Mouse (Mus musculus): ENCODE results near the gene Atp2c2. TPM values are rescaled to one million over a fixed set of nuclear protein-coding genes. Genes with fewer than 3 reads are reported as not detected.

Gene Atp2c2
- polyA plus RNA-seq (2016; fragmentation: Nextera tagmentation; extraction: Ambion mirVana), result 3.8 and 4.1 TPM in 2 replicates

GRCm38 (mm10) chr8:119699549-119700134 lies at the start of gene Atp2c2:
TSS of gene Atp2c2 (plus strand) at chr8:119700009.
- Histone ChIP-seq H3K4me1 (peaks cover 46% of the 10 kb centered on the region), H3K27ac (replicated peaks) (peak within 1 kb of the TSS; percentile 51), H3K4me3 (peak within 1 kb of the TSS; percentile 47), H3K9me3 (no peaks in the 10 kb centered on the region), H3K36me3 (replicated peaks) (no peaks in the 10 kb centered on the region), H3K27me3 (replicated peaks; ENCODE audit: low read depth, poor library complexity, severe bottlenecking) (peaks cover 61% of the 10 kb centered on the region)
- DNase-seq (ENCODE audit: low spot score), result peak; percentile 65
- 4% methylated on average over 26 of the region's 26 CpGs for WGBS

GRCm38 (mm10) chr8:119651324-119651723 lies 48.5 kb upstream of the Atp2c2 start:
- Histone ChIP-seq H3K27me3 (replicated peaks; ENCODE audit: low read depth, poor library complexity, severe bottlenecking) (no peaks in the 10 kb centered on the region), H3K9me3 (0 out of 2 replicates have a peak, but pooled peaks cover 3% of the 10 kb centered on the region), H3K27ac (replicated peaks) (no peak overlapping the region), H3K4me3 (no peak overlapping the region), H3K36me3 (replicated peaks) (no peaks in the 10 kb centered on the region), H3K4me1 (peaks cover 20% of the 10 kb centered on the region)
- no peak for DNase-seq (ENCODE audit: low spot score)
- 43% methylated on average over 2 of the region's 2 CpGs for WGBS

GRCm38 (mm10) chr8:119656709-119657464 lies 42.9 kb upstream of the Atp2c2 start:
- peak; percentile 30 for DNase-seq (ENCODE audit: low spot score)
- peaks cover 5% of the 10 kb centered on the region; the same call in 1 of the 2 replicates for H3K9me3 ChIP-seq
- WGBS, result 58% methylated on average over 5 of the region's 5 CpGs
- no peak overlapping the region for H3K4me3 ChIP-seq
- peaks cover 36% of the 10 kb centered on the region for H3K4me1 ChIP-seq
- no peaks in the 10 kb centered on the region for H3K27me3 ChIP-seq (replicated peaks; ENCODE audit: low read depth, poor library complexity, severe bottlenecking)
- no peak overlapping the region for H3K27ac ChIP-seq (replicated peaks)
- H3K36me3 ChIP-seq (replicated peaks), result no peaks in the 10 kb centered on the region

GRCm38 (mm10) chr8:119661081-119661480 lies 38.7 kb upstream of the Atp2c2 start:
- peak; percentile 79 for DNase-seq (ENCODE audit: low spot score)
- Histone ChIP-seq H3K27me3 (replicated peaks; ENCODE audit: low read depth, poor library complexity, severe bottlenecking) (peaks cover 9% of the 10 kb centered on the region), H3K4me1 (peaks cover 63% of the 10 kb centered on the region), H3K4me3 (peak overlapping the region; percentile 32), H3K36me3 (replicated peaks) (no peaks in the 10 kb centered on the region), H3K27ac (replicated peaks) (peak overlapping the region; percentile 82), H3K9me3 (peaks cover 5% of the 10 kb centered on the region; the same call in 1 of the 2 replicates)
- 6% methylated on average over 9 of the region's 9 CpGs for WGBS

GRCm38 (mm10) chr8:119661892-119662291 lies 37.9 kb upstream of the Atp2c2 start:
- peaks cover 5% of the 10 kb centered on the region; the same call in 1 of the 2 replicates for H3K9me3 ChIP-seq
- H3K27me3 ChIP-seq (replicated peaks; ENCODE audit: low read depth, poor library complexity, severe bottlenecking), result peaks cover 18% of the 10 kb centered on the region
- H3K27ac ChIP-seq (replicated peaks), result no peak overlapping the region
- peaks cover 69% of the 10 kb centered on the region for H3K4me1 ChIP-seq
- DNase-seq (ENCODE audit: low spot score), result no peak
- WGBS, result 77% methylated on average over 6 of the region's 6 CpGs
- no peaks in the 10 kb centered on the region for H3K36me3 ChIP-seq (replicated peaks)
- H3K4me3 ChIP-seq, result no peak overlapping the region

- DNase-seq (ENCODE audit: low spot score), result no peak
- H3K4me3 ChIP-seq, result no peak overlapping the region
- peaks cover 79% of the 10 kb centered on the region for H3K4me1 ChIP-seq
- H3K27me3 ChIP-seq (replicated peaks; ENCODE audit: low read depth, poor library complexity, severe bottlenecking), result peaks cover 29% of the 10 kb centered on the region
- no peaks in the 10 kb centered on the region for H3K9me3 ChIP-seq
- no peak overlapping the region for H3K27ac ChIP-seq (replicated peaks)
- no peaks in the 10 kb centered on the region for H3K36me3 ChIP-seq (replicated peaks)
- WGBS, result 41% methylated on average over 11 of the region's 11 CpGs
Observed at GRCm38 (mm10) chr8:119663440-119663839, 36.4 kb upstream of the Atp2c2 start.

GRCm38 (mm10) chr8:119665270-119665669 lies 34.5 kb upstream of the Atp2c2 start:
- WGBS, result 76% methylated on average over 6 of the region's 6 CpGs
- Histone ChIP-seq H3K4me3 (no peak overlapping the region), H3K9me3 (no peaks in the 10 kb centered on the region), H3K27ac (replicated peaks) (no peak overlapping the region; the same call in 1 of the 2 replicates), H3K4me1 (peaks cover 78% of the 10 kb centered on the region), H3K27me3 (replicated peaks; ENCODE audit: low read depth, poor library complexity, severe bottlenecking) (peaks cover 29% of the 10 kb centered on the region), H3K36me3 (replicated peaks) (no peaks in the 10 kb centered on the region)
- no peak for DNase-seq (ENCODE audit: low spot score)

GRCm38 (mm10) chr8:119666219-119666951 lies 33.4 kb upstream of the Atp2c2 start, which contains the start of gene Wfdc1:
TSS of gene Wfdc1 (plus strand) at chr8:119666365.
- Histone ChIP-seq H3K9me3 (no peaks in the 10 kb centered on the region), H3K4me1 (peaks cover 72% of the 10 kb centered on the region), H3K27ac (replicated peaks) (no peak within 1 kb of the TSS; the same call in 1 of the 2 replicates), H3K4me3 (no peak within 1 kb of the TSS), H3K27me3 (replicated peaks; ENCODE audit: low read depth, poor library complexity, severe bottlenecking) (peaks cover 29% of the 10 kb centered on the region), H3K36me3 (replicated peaks) (no peaks in the 10 kb centered on the region)
- no peak for DNase-seq (ENCODE audit: low spot score)
- 15% methylated on average over 14 of the region's 14 CpGs for WGBS

- Histone ChIP-seq H3K4me3 (no peak overlapping the region), H3K36me3 (replicated peaks) (no peaks in the 10 kb centered on the region), H3K9me3 (no peaks in the 10 kb centered on the region), H3K27me3 (replicated peaks; ENCODE audit: low read depth, poor library complexity, severe bottlenecking) (peaks cover 29% of the 10 kb centered on the region), H3K27ac (replicated peaks) (no peak overlapping the region), H3K4me1 (peaks cover 54% of the 10 kb centered on the region)
- WGBS, result 66% methylated on average over 9 of the region's 9 CpGs
- no peak for DNase-seq (ENCODE audit: low spot score)
Observed at GRCm38 (mm10) chr8:119668447-119668846, 31.4 kb upstream of the Atp2c2 start.

GRCm38 (mm10) chr8:119669284-119669683 lies 30.5 kb upstream of the Atp2c2 start:
- 53% methylated on average over 12 of the region's 12 CpGs for WGBS
- H3K4me3 ChIP-seq, result no peak overlapping the region
- H3K9me3 ChIP-seq, result no peaks in the 10 kb centered on the region
- DNase-seq (ENCODE audit: low spot score), result peak; percentile 42
- peaks cover 29% of the 10 kb centered on the region for H3K27me3 ChIP-seq (replicated peaks; ENCODE audit: low read depth, poor library complexity, severe bottlenecking)
- no peaks in the 10 kb centered on the region for H3K36me3 ChIP-seq (replicated peaks)
- H3K27ac ChIP-seq (replicated peaks), result 0 out of 2 replicates have a peak overlapping the region, but pooled peaks have one; percentile 26
- H3K4me1 ChIP-seq, result peaks cover 46% of the 10 kb centered on the region

- Histone ChIP-seq H3K27ac (replicated peaks) (no peak overlapping the region), H3K27me3 (replicated peaks; ENCODE audit: low read depth, poor library complexity, severe bottlenecking) (peaks cover 25% of the 10 kb centered on the region), H3K4me1 (peaks cover 37% of the 10 kb centered on the region), H3K9me3 (no peaks in the 10 kb centered on the region), H3K36me3 (replicated peaks) (no peaks in the 10 kb centered on the region), H3K4me3 (no peak overlapping the region)
- no peak for DNase-seq (ENCODE audit: low spot score)
- WGBS, result 70% methylated on average over 16 of the region's 16 CpGs
Observed at GRCm38 (mm10) chr8:119670419-119671091, 29.3 kb upstream of the Atp2c2 start.
